ENCODE assay signal across 8 mouse cellular contexts in genomic region chr16:29683563-29683962, GRCm38 (mm10).
A peak's percentile ranks its signal among the peaks of the same experiment; 100 is the strongest.
DNase-seq lines count a peak whose midpoint lies in the region; ATAC-seq and TF ChIP-seq lines count a peak whose summit lies in the region.

No protein-coding gene starts in this region.

- H3K4me3 ChIP-seq in intestine, embryonic 14.5 days (ENCODE audit: low read depth, low read length), result no peak overlapping the region
- no peak overlapping the region for H3K4me3 ChIP-seq in intestine, postnatal 0 days (ENCODE audit: low read depth, low read length)
- 0 out of 2 replicates have a peak overlapping the region, but pooled peaks have one; percentile 10 for H3K4me3 ChIP-seq in neural tube, embryonic 13.5 days

- 18% methylated on average over 12 of the region's 12 CpGs for WGBS in intestine, embryonic 14.5 days
- 24% methylated on average over 12 of the region's 12 CpGs for WGBS in intestine, postnatal 0 days
- 2% methylated on average over 12 of the region's 12 CpGs for WGBS in neural tube, embryonic 13.5 days

- TF ChIP-seq CTCF in intestine, postnatal 0 days (IDR thresholded peaks at IDR 0.05; ENCODE audit: low read depth), result no peak

- no peaks in the 10 kb centered on the region for H3K9me3 ChIP-seq in intestine, embryonic 14.5 days (ENCODE audit: control insufficient read depth, low read length)
- no peaks in the 10 kb centered on the region for H3K9me3 ChIP-seq in intestine, postnatal 0 days (ENCODE audit: control insufficient read depth)
- no peaks in the 10 kb centered on the region for H3K9me3 ChIP-seq in neural tube, embryonic 13.5 days

- H3K36me3 ChIP-seq in intestine, embryonic 14.5 days (ENCODE audit: control insufficient read depth, insufficient read depth, low read length), result no peaks in the 10 kb centered on the region
- H3K36me3 ChIP-seq in intestine, postnatal 0 days (ENCODE audit: control insufficient read depth, insufficient read depth), result no peaks in the 10 kb centered on the region
- no peaks in the 10 kb centered on the region for H3K36me3 ChIP-seq in neural tube, embryonic 13.5 days

- H3K4me2 ChIP-seq in intestine, embryonic 14.5 days (ENCODE audit: low read length), result no peak overlapping the region
- no peak overlapping the region for H3K4me2 ChIP-seq in intestine, postnatal 0 days (replicated peaks; ENCODE audit: low read depth)
- peak overlapping the region; percentile 52 for H3K4me2 ChIP-seq in neural tube, embryonic 13.5 days

- peak; percentile 65 for DNase-seq in intestine, embryonic 14.5 days (ENCODE audit: low spot score)
- DNase-seq in heart, adult 8-10 months (ENCODE audit: low spot score), result peak; percentile 23
- DNase-seq in kidney, adult 9 months, result peak; percentile 23
- DNase-seq in spleen, adult 18-20 months, result no peak
- no peak for DNase-seq in lung, postnatal 25 days (ENCODE audit: low spot score)
- no peak for DNase-seq in left cerebral cortex, postnatal 36 days (ENCODE audit: low spot score in 2 of 2)

- intact Hi-C loops in left cerebral cortex, postnatal 36 days (cut with DNase I), result no loop called here

- peak; percentile 30; the same call in 1 of the 2 replicates for ATAC-seq in intestine, embryonic 14.5 days (replicated peaks; ENCODE audit: low FRiP score, low TSS enrichment, low read depth)
- no peak for ATAC-seq in intestine, postnatal 0 days
- ATAC-seq in neural tube, embryonic 13.5 days (ENCODE audit: low read depth), result peak; percentile 23

- no peak overlapping the region for H3K27ac ChIP-seq in intestine, embryonic 14.5 days (ENCODE audit: low read depth)
- no peak overlapping the region for H3K27ac ChIP-seq in intestine, postnatal 0 days (ENCODE audit: low read depth, low read length)
- H3K27ac ChIP-seq in neural tube, embryonic 13.5 days (replicated peaks), result peak overlapping the region; percentile 54; the same call in 1 of the 2 replicates

- H3K9ac ChIP-seq in intestine, embryonic 14.5 days (ENCODE audit: low read length), result no peak overlapping the region
- no peak overlapping the region for H3K9ac ChIP-seq in intestine, postnatal 0 days (ENCODE audit: low read depth, low read length)
- peak overlapping the region; percentile 53 for H3K9ac ChIP-seq in neural tube, embryonic 13.5 days

- H3K4me1 ChIP-seq in intestine, embryonic 14.5 days (replicated peaks; ENCODE audit: control insufficient read depth, insufficient read depth, low read length), result peaks cover 13% of the 10 kb centered on the region
- peaks cover 3% of the 10 kb centered on the region; the same call in 1 of the 2 replicates for H3K4me1 ChIP-seq in intestine, postnatal 0 days (replicated peaks; ENCODE audit: control insufficient read depth, insufficient read depth, low read length)
- H3K4me1 ChIP-seq in neural tube, embryonic 13.5 days (replicated peaks), result peaks cover 42% of the 10 kb centered on the region

- no peaks in the 10 kb centered on the region for H3K27me3 ChIP-seq in intestine, embryonic 14.5 days (replicated peaks; ENCODE audit: control insufficient read depth, insufficient read depth, low read length)
- no peaks in the 10 kb centered on the region for H3K27me3 ChIP-seq in intestine, postnatal 0 days (replicated peaks; ENCODE audit: control insufficient read depth, insufficient read depth, low read length)
- H3K27me3 ChIP-seq in neural tube, embryonic 13.5 days, result peaks cover 44% of the 10 kb centered on the region

Comparison
In these comparisons a context has a peak if more than half of its experiments do, and no peak if none do; other contexts are left out.
1. DNase-seq: peak in intestine, embryonic 14.5 days (single experiment), heart, adult 8-10 months (single experiment) and kidney, adult 9 months (single experiment); none in spleen, adult 18-20 months (0 of 2), lung, postnatal 25 days (single experiment) and left cerebral cortex, postnatal 36 days (0 of 2).